Comparison of ENCODE assay signal across 12 mouse cellular contexts in genomic region chr13:102875144-102875476, GRCm38 (mm10).
DNase-seq lines count a peak whose midpoint lies in the region; ATAC-seq and TF ChIP-seq lines count a peak whose summit lies in the region.
"Had no signal": no experiment of that assay in that cellular context is flagged by ENCODE, and none has a peak within 500 bp of the region (broad histone marks: within the 10 kb centered on the region; RNA-seq: fewer than 3 reads in every experiment).

No protein-coding gene starts in this region.

- H3K27ac ChIP-seq in heart, adult 2 months = peak overlapping the region; percentile 78
- no peak overlapping the region for H3K27ac ChIP-seq in heart, embryonic 11.5 days (ENCODE audit: low read depth, low read length)
- H3K27ac ChIP-seq in hindbrain, embryonic 12.5 days = no peak overlapping the region
- H3K27ac ChIP-seq in hindbrain, embryonic 10.5 days = no peak overlapping the region
- peak overlapping the region; percentile 14; the same call in 1 of the 2 replicates for H3K27ac ChIP-seq in stomach, postnatal 0 days (replicated peaks)
- H3K27ac ChIP-seq: midbrain, embryonic 10.5 days had no signal

- no peak for TF ChIP-seq EP300 in heart, adult 2 months (IDR thresholded peaks at IDR 0.05; ENCODE audit: insufficient read depth, low read depth, low read length)
- no peak for TF ChIP-seq EP300 in stomach, postnatal 0 days (optimal IDR thresholded peaks at IDR 0.05)

- WGBS in heart, adult 2 months = 30% methylated on average over 3 of the region's 3 CpGs
- 45% methylated on average over 3 of the region's 3 CpGs for WGBS in heart, embryonic 11.5 days (ENCODE audit: insufficient replicate concordance)
- WGBS in hindbrain, embryonic 12.5 days = 52% methylated on average over 3 of the region's 3 CpGs
- 67% methylated on average over 3 of the region's 3 CpGs for WGBS in hindbrain, embryonic 10.5 days
- 47% methylated on average over 3 of the region's 3 CpGs for WGBS in stomach, postnatal 0 days

- no peak for TF ChIP-seq POLR2A in heart, adult 2 months (IDR thresholded peaks at IDR 0.05; ENCODE audit: insufficient read depth, low read depth, low read length)

- peaks cover 35% of the 10 kb centered on the region for H3K4me1 ChIP-seq in heart, adult 2 months (ENCODE audit: control insufficient read depth, insufficient read depth, low read length)
- peaks cover 41% of the 10 kb centered on the region for H3K4me1 ChIP-seq in heart, embryonic 11.5 days (ENCODE audit: control insufficient read depth, insufficient read depth, low read length)
- H3K4me1 ChIP-seq in hindbrain, embryonic 12.5 days = peaks cover 24% of the 10 kb centered on the region
- peaks cover 56% of the 10 kb centered on the region for H3K4me1 ChIP-seq in hindbrain, embryonic 10.5 days (replicated peaks)
- peaks cover 5% of the 10 kb centered on the region; the same call in 1 of the 2 replicates for H3K4me1 ChIP-seq in stomach, postnatal 0 days (replicated peaks; ENCODE audit: control insufficient read depth, insufficient read depth)

- peaks cover 36% of the 10 kb centered on the region for H3K36me3 ChIP-seq in heart, adult 2 months (ENCODE audit: control insufficient read depth, insufficient read depth, low read length)
- no peaks in the 10 kb centered on the region; the same call in 1 of the 2 replicates for H3K36me3 ChIP-seq in heart, embryonic 11.5 days (ENCODE audit: control insufficient read depth, insufficient read depth, low read length)
- H3K36me3 ChIP-seq in hindbrain, embryonic 12.5 days = no peaks in the 10 kb centered on the region
- H3K36me3 ChIP-seq in hindbrain, embryonic 10.5 days = no peaks in the 10 kb centered on the region
- no peaks in the 10 kb centered on the region for H3K36me3 ChIP-seq in stomach, postnatal 0 days (ENCODE audit: control insufficient read depth, insufficient read depth, low read length)
- H3K36me3 ChIP-seq: midbrain, embryonic 10.5 days had no signal

- H3K79me2 ChIP-seq in heart, adult 2 months (replicated peaks; ENCODE audit: control insufficient read depth, insufficient read depth, low read length) = peaks cover 3% of the 10 kb centered on the region

- H3K9ac ChIP-seq in heart, adult 2 months (ENCODE audit: low read depth, low read length) = no peak overlapping the region; the same call in 1 of the 2 replicates
- no peak overlapping the region for H3K9ac ChIP-seq in heart, embryonic 11.5 days (ENCODE audit: low read depth, low read length)
- no peak overlapping the region for H3K9ac ChIP-seq in hindbrain, embryonic 12.5 days
- no peak overlapping the region for H3K9ac ChIP-seq in stomach, postnatal 0 days (ENCODE audit: low read length)

- no peak overlapping the region for H3K4me2 ChIP-seq in heart, embryonic 11.5 days
- no peak overlapping the region for H3K4me2 ChIP-seq in hindbrain, embryonic 12.5 days (replicated peaks)
- no peak overlapping the region for H3K4me2 ChIP-seq in stomach, postnatal 0 days (replicated peaks; ENCODE audit: low read depth)

- ATAC-seq in heart, embryonic 11.5 days (replicated peaks; ENCODE audit: insufficient number of reproducible peaks, low FRiP score, low TSS enrichment) = no peak
- ATAC-seq in hindbrain, embryonic 12.5 days (ENCODE audit: low FRiP score) = 0 out of 2 replicates have a peak, but pooled peaks have one; percentile 30
- no peak for ATAC-seq in stomach, postnatal 0 days (ENCODE audit: low FRiP score, low TSS enrichment)

- no peak overlapping the region for H3K4me3 ChIP-seq in heart, adult 2 months
- no peak overlapping the region for H3K4me3 ChIP-seq in heart, embryonic 11.5 days (ENCODE audit: low read depth, low read length)
- no peak overlapping the region for H3K4me3 ChIP-seq in hindbrain, embryonic 12.5 days
- H3K4me3 ChIP-seq in hindbrain, embryonic 10.5 days = no peak overlapping the region
- no peak overlapping the region for H3K4me3 ChIP-seq in stomach, postnatal 0 days (ENCODE audit: low read depth, low read length)
- H3K4me3 ChIP-seq: midbrain, embryonic 10.5 days had no signal

- no peak for TF ChIP-seq CTCF in heart, adult 2 months (IDR thresholded peaks at IDR 0.05)
- no peak for TF ChIP-seq CTCF in stomach, postnatal 0 days (IDR thresholded peaks at IDR 0.05; ENCODE audit: low read depth)

- H3K27me3 ChIP-seq in heart, adult 2 months (ENCODE audit: control insufficient read depth, insufficient read depth, low read length) = no peaks in the 10 kb centered on the region
- H3K27me3 ChIP-seq in heart, embryonic 11.5 days (ENCODE audit: control insufficient read depth, insufficient read depth, low read length) = no peaks in the 10 kb centered on the region
- no peaks in the 10 kb centered on the region for H3K27me3 ChIP-seq in hindbrain, embryonic 12.5 days
- H3K27me3 ChIP-seq in hindbrain, embryonic 10.5 days (ENCODE audit: insufficient read depth, poor library complexity, severe bottlenecking) = no peaks in the 10 kb centered on the region
- no peaks in the 10 kb centered on the region for H3K27me3 ChIP-seq in stomach, postnatal 0 days (ENCODE audit: control insufficient read depth, insufficient read depth, low read length)

- intact Hi-C loops in heart, adult 2 months (cut with DNase I) = loop anchor here (1.0 kb wide), 1 partner anchor 19 kb away; no protein-coding TSS in a partner anchor

- H3K9me3 ChIP-seq in heart, embryonic 11.5 days (replicated peaks; ENCODE audit: control insufficient read depth, low read length) = no peaks in the 10 kb centered on the region
- H3K9me3 ChIP-seq in hindbrain, embryonic 12.5 days (replicated peaks) = no peaks in the 10 kb centered on the region
- no peaks in the 10 kb centered on the region for H3K9me3 ChIP-seq in hindbrain, embryonic 10.5 days
- no peaks in the 10 kb centered on the region for H3K9me3 ChIP-seq in stomach, postnatal 0 days (ENCODE audit: control insufficient read depth, low read length)
- H3K9me3 ChIP-seq: midbrain, embryonic 10.5 days had no signal

- DNase-seq in heart, adult 2 months = no peak
- DNase-seq in hindbrain, embryonic 10.5 days (ENCODE audit: low spot score) = no peak
- DNase-seq in retina, postnatal 1 day = peak; percentile 49
- no peak for DNase-seq in retina, embryonic 14.5 days (ENCODE audit: low spot score)
- DNase-seq in stomach, postnatal 0 days (ENCODE audit: low spot score) = no peak
- no peak for DNase-seq in frontal cortex, postnatal 36 days (ENCODE audit: low spot score in 2 of 2)
- DNase-seq: cerebellum, adult 9-10 months; kidney, postnatal 14 days; thymus, postnatal 4 days had no signal

Comparison
In these comparisons a context has a peak if more than half of its experiments do, and no peak if none do; other contexts are left out.
1. H3K27ac ChIP-seq: peak in heart, adult 2 months (single experiment) and stomach, postnatal 0 days (single experiment); none in heart, embryonic 11.5 days (single experiment), hindbrain, embryonic 12.5 days (single experiment) and hindbrain, embryonic 10.5 days (single experiment).